Mouse (Mus musculus): ENCODE results near the gene Lce1c.

Lce1c gene

GRCm38 (mm10) chr3:92678947-92679346, at the start of gene Lce1c:
Lce1c (plus strand) TSS chr3:92679247.
- no peak for DNase-seq

GRCm38 (mm10) chr3:92637745-92638652, 41.0 kb upstream of the Lce1c start:
- no peak for DNase-seq

- no peak for DNase-seq
Observed at GRCm38 (mm10) chr3:92638653-92638991, 40.4 kb upstream of the Lce1c start.

GRCm38 (mm10) chr3:92639854-92640253, 39.2 kb upstream of the Lce1c start:
- no peak for DNase-seq

- DNase-seq, result no peak
Observed at GRCm38 (mm10) chr3:92648207-92648606, 30.8 kb upstream of the Lce1c start, which contains the start of gene Lce1a1. Lce1a1 (minus strand) TSS chr3:92648307.

GRCm38 (mm10) chr3:92656826-92657225, 22.2 kb upstream of the Lce1c start, which contains the start of gene Lce1b:
Lce1b (minus strand) TSS chr3:92656926.
- no peak for DNase-seq

GRCm38 (mm10) chr3:92670215-92670614, 8.8 kb upstream of the Lce1c start, which contains the start of gene Lce1a2:
Lce1a2 (minus strand) TSS chr3:92670315.
- no peak for DNase-seq

GRCm38 (mm10) chr3:92687110-92687509, 8.1 kb downstream of the Lce1c start, which contains the start of gene Lce1d:
Lce1d (minus strand) TSS chr3:92687210.
- DNase-seq, result no peak

- peak; percentile 30 to 40 for DNase-seq
Observed at GRCm38 (mm10) chr3:92689154-92689553, 10.1 kb downstream of the Lce1c start.

- DNase-seq, result no peak
Observed at GRCm38 (mm10) chr3:92691688-92692087, 12.6 kb downstream of the Lce1c start.

- no peak for DNase-seq
Observed at GRCm38 (mm10) chr3:92694613-92695012, 15.6 kb downstream of the Lce1c start.

- no peak for DNase-seq
Observed at GRCm38 (mm10) chr3:92708974-92709373, 29.9 kb downstream of the Lce1c start, which contains the start of gene Lce1e. Lce1e (minus strand) TSS chr3:92709074.

- DNase-seq, result no peak
Observed at GRCm38 (mm10) chr3:92715122-92715521, 36.1 kb downstream of the Lce1c start.

- no peak for DNase-seq
Observed at GRCm38 (mm10) chr3:92720250-92720649, 41.2 kb downstream of the Lce1c start, which contains the start of gene Lce1f. Lce1f (minus strand) TSS chr3:92720350.

GRCm38 (mm10) chr3:92722631-92723030, 43.6 kb downstream of the Lce1c start:
- no peak for DNase-seq
